Mouse (Mus musculus) olfactory bulb, adult 2 months (tissue): Measurements from ENCODE around the gene Syne2.

Experiments
- CTCF ChIP-seq: fragments of 200-500 bp; IDR thresholded peaks from 2 replicates; pipeline ENCODE4 v1.5.1; 2012; ENCODE audit warnings: low read depth, mild to moderate bottlenecking, low read length, moderate library complexity; ENCODE audit not compliant: insufficient read depth
- POLR2A ChIP-seq: fragments of 200-500 bp; IDR thresholded peaks from 2 replicates; pipeline ENCODE4 v1.6.1; 2012; ENCODE audit warnings: mild to moderate bottlenecking, low read depth, low read length, moderate library complexity; ENCODE audit not compliant: insufficient read depth

- TF ChIP-seq POLR2A, result no peak
- TF ChIP-seq CTCF, result no peak
Measured at GRCm38 (mm10) chr12:76087025-76087424, 269.1 kb downstream of the Syne2 start.
